Mouse (Mus musculus) neural tube, embryonic 14.5 days (tissue): ENCODE measurements around the gene Keap1. TPM values are rescaled to one million over a fixed set of nuclear protein-coding genes. Genes with fewer than 3 reads are reported as not detected.

Source experiments
- ATAC-seq: fragments of 200-750 bp; cut with Nextera tagmentation; 2 replicates; pipeline ENCODE4 v1.8.0; 2017; ENCODE audit warnings: low read depth, mild to moderate bottlenecking, moderate TSS enrichment, moderate library complexity
- H3K27ac ChIP-seq: fragments of 300-500 bp; sonication (generic); 2 replicates; pipeline ENCODE4 v1.5.1; 2014; ENCODE audit warnings: low read depth, mild to moderate bottlenecking, control low read depth, low read length, moderate library complexity, mixed read lengths
- H3K27me3 ChIP-seq: fragments of 300-500 bp; sonication (generic); 2 replicates; pipeline ENCODE4 v1.6.1; 2014; ENCODE audit warnings: low read length; ENCODE audit not compliant: control insufficient read depth, insufficient read depth
- H3K36me3 ChIP-seq: fragments of 300-500 bp; sonication (generic); 2 replicates; pipeline ENCODE4 v1.6.1; 2014; ENCODE audit warnings: low read length, mixed read lengths; ENCODE audit not compliant: control insufficient read depth, insufficient read depth
- H3K4me1 ChIP-seq: fragments of 300-500 bp; sonication (generic); 2 replicates; pipeline ENCODE4 v1.6.1; 2014; ENCODE audit warnings: low read length; ENCODE audit not compliant: control insufficient read depth, insufficient read depth
- H3K4me2 ChIP-seq: fragments of 300-500 bp; sonication (generic); 2 replicates; pipeline ENCODE4 v1.6.1; 2014; ENCODE audit warnings: mild to moderate bottlenecking, low read depth, low read length, control low read depth
- H3K4me3 ChIP-seq: fragments of 300-500 bp; sonication (generic); 2 replicates; pipeline ENCODE4 v1.5.1; 2014; ENCODE audit warnings: low read depth, low read length, control low read depth, mixed read lengths
- H3K9ac ChIP-seq: fragments of 300-500 bp; sonication (generic); replicated peaks from 2 replicates; pipeline ENCODE4 v1.6.1; 2014; ENCODE audit warnings: low read depth, mild to moderate bottlenecking, control low read depth, low read length, mixed read lengths
- H3K9me3 ChIP-seq: fragments of 300-500 bp; sonication (generic); 2 replicates; pipeline ENCODE4 v1.6.1; 2016; ENCODE audit warnings: low read length; ENCODE audit not compliant: control insufficient read depth
- WGBS: fragments of 180-500 bp; shearing (Covaris S2); extraction: QIAGEN DNeasy Blood & Tissue Kit; methylation state at CpG from one replicate; pipeline ENCODE4 v1.1.7; 2014; 5-methylcytosine and 5-hydroxymethylcytosine counted together
- polyA plus RNA-seq: library from polyadenylated mRNA; unstranded; fragments of >200 nt; fragmentation: Nextera tagmentation; extraction: Ambion mirVana; gene quantifications from 2 replicates; pipeline ENCODE4 v1.2.1, GENCODE M21; 2014

Gene Keap1
- polyA plus RNA-seq, 1 experiment from 2014 or later = 34.2 TPM

GRCm38 (mm10) chr9:21213617-21214190 is 25.5 kb downstream of the Keap1 start:
- Histone ChIP-seq H3K4me2 (no peak overlapping the region), H3K4me3 (no peak overlapping the region), H3K9me3 (no peaks in the 10 kb centered on the region), H3K4me1 (no peaks in the 10 kb centered on the region; the same call in 1 of the 2 replicates), H3K9ac (no peak overlapping the region), H3K27me3 (no peaks in the 10 kb centered on the region), H3K27ac (no peak overlapping the region), H3K36me3 (peaks cover 8% of the 10 kb centered on the region)
- 43% methylated on average over 7 of the region's 7 CpGs for WGBS
- no peak for ATAC-seq

DNA sequence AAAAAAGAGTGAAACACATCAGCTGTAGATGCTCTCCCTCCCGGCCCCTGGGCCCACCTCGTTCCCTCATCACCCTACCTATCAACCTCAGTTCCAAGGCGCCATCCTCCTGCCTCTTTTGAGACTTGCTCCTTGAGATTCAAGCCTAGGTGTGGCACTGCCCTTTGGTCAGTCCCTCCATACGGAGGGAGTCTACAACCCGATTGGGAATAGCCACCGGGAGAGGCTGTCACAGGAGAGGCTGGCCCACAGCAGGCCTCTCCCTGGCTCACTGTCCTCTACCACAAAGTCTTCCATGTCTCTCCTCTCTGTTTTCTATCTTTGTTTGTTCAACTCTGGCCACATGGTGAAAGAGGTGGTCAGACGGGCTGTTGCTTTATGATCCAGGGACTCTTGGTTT is 27.5 kb downstream of the Keap1 start:
- Histone ChIP-seq H3K27me3 (no peaks in the 10 kb centered on the region), H3K9me3 (no peaks in the 10 kb centered on the region), H3K9ac (no peak overlapping the region), H3K4me3 (no peak overlapping the region), H3K27ac (no peak overlapping the region), H3K4me1 (no peaks in the 10 kb centered on the region; the same call in 1 of the 2 replicates), H3K36me3 (peaks cover 10% of the 10 kb centered on the region), H3K4me2 (no peak overlapping the region)
- no peak for ATAC-seq
- 84% methylated on average over 7 of the region's 7 CpGs for WGBS

DNA sequence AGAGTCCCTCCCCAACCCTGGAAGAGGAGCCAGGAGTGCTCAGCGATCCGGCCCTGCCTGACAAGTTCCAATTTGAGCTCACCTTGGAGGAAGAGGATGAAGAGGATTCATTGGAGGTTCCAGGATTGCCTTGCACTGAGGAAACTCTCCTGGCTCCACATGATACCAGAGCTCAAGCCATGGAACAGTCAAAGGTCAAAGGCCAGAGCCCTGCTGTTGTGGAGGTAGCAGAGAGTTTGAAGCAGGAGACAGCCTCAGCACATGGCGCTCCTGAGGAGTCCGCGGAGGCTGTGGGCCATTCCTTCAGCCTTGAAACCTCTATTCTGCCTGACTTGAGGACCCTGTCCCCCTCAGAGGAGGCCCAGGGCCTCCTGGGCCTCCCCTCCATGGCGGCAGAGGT is 28.3 kb downstream of the Keap1 start:
- no peak for ATAC-seq
- no peak overlapping the region for H3K27ac ChIP-seq
- H3K9me3 ChIP-seq = no peaks in the 10 kb centered on the region
- no peaks in the 10 kb centered on the region for H3K27me3 ChIP-seq
- H3K4me2 ChIP-seq = no peak overlapping the region
- no peaks in the 10 kb centered on the region for H3K4me1 ChIP-seq
- no peak overlapping the region for H3K9ac ChIP-seq
- WGBS = 84% methylated on average over 6 of the region's 6 CpGs
- peaks cover 12% of the 10 kb centered on the region for H3K36me3 ChIP-seq
- no peak overlapping the region for H3K4me3 ChIP-seq

DNA sequence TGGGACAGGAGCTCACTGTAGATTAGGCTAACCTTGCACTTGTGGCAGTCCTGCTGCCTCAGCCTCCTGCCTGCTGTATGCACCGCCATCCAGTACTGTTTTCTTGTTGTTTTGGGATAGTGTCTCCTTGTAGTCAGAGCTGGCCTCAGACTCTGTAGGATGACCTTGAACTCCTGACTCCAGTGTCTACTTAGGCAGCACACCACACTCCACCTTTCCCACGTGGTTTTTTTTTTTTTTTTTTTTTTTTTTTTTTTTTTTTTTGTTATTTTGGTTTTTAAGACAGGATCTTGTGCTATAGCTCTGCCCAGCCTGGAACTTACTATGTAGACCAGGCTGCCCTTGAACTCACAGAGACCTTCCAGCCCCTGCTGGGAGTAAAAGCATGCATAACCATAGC is 30.5 kb downstream of the Keap1 start:
- no peaks in the 10 kb centered on the region for H3K9me3 ChIP-seq
- no peak overlapping the region for H3K4me2 ChIP-seq
- H3K27ac ChIP-seq = no peak overlapping the region
- no peaks in the 10 kb centered on the region for H3K4me1 ChIP-seq
- no peaks in the 10 kb centered on the region for H3K27me3 ChIP-seq
- WGBS = 70% methylated on average over 2 of the region's 2 CpGs
- ATAC-seq = no peak
- H3K36me3 ChIP-seq = peaks cover 12% of the 10 kb centered on the region
- H3K4me3 ChIP-seq = no peak overlapping the region
- H3K9ac ChIP-seq = no peak overlapping the region

DNA sequence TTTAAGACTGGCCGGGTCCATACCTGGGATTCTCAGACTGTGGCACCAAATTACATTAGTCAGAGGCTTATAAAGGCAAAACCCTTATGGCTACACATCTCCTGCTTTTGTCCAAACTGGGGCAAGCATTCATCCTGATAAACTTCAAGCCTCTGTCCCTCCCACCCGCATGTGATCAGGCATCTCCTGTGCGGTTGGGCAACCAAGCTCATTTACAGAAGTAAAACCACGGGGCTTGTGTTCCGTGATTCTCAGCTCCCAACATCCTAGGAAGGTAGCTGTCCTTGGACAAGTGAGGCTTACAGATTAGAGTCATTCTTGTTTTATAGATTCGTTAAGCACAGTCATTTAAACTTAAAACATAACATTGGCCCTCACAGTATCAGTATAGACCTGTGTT is 32.3 kb downstream of the Keap1 start:
- H3K4me3 ChIP-seq = no peak overlapping the region
- H3K4me2 ChIP-seq = no peak overlapping the region
- H3K27me3 ChIP-seq = no peaks in the 10 kb centered on the region
- peaks cover 12% of the 10 kb centered on the region for H3K36me3 ChIP-seq
- 92% methylated on average over 6 of the region's 6 CpGs for WGBS
- H3K9me3 ChIP-seq = no peaks in the 10 kb centered on the region
- no peaks in the 10 kb centered on the region for H3K4me1 ChIP-seq
- no peak overlapping the region for H3K27ac ChIP-seq
- no peak overlapping the region for H3K9ac ChIP-seq
- ATAC-seq = no peak

GRCm38 (mm10) chr9:21204528-21205272 is 34.5 kb downstream of the Keap1 start:
- no peaks in the 10 kb centered on the region for H3K27me3 ChIP-seq
- H3K4me3 ChIP-seq = peak overlapping the region; percentile 28
- H3K36me3 ChIP-seq = peaks cover 11% of the 10 kb centered on the region; the same call in 1 of the 2 replicates
- 0 out of 2 replicates have a peak overlapping the region, but pooled peaks have one; percentile 32 for H3K9ac ChIP-seq
- no peaks in the 10 kb centered on the region for H3K4me1 ChIP-seq
- H3K9me3 ChIP-seq = no peaks in the 10 kb centered on the region
- ATAC-seq = peak; percentile 80
- peak overlapping the region; percentile 34 for H3K27ac ChIP-seq
- peak overlapping the region; percentile 33; the same call in 1 of the 2 replicates for H3K4me2 ChIP-seq
- 5% methylated on average over 23 of the region's 23 CpGs for WGBS

GRCm38 (mm10) chr9:21204156-21204527 is 35.0 kb downstream of the Keap1 start:
- WGBS = 15% methylated on average over 8 of the region's 8 CpGs
- no peaks in the 10 kb centered on the region for H3K4me1 ChIP-seq
- no peak overlapping the region for H3K4me3 ChIP-seq
- no peaks in the 10 kb centered on the region for H3K9me3 ChIP-seq
- peak; percentile 26 for ATAC-seq
- H3K27me3 ChIP-seq = no peaks in the 10 kb centered on the region
- no peak overlapping the region for H3K27ac ChIP-seq
- no peak overlapping the region for H3K9ac ChIP-seq
- peaks cover 11% of the 10 kb centered on the region; the same call in 1 of the 2 replicates for H3K36me3 ChIP-seq
- H3K4me2 ChIP-seq = peak overlapping the region; percentile 33; the same call in 1 of the 2 replicates

GRCm38 (mm10) chr9:21198960-21199359 is 40.2 kb downstream of the Keap1 start:
- H3K4me3 ChIP-seq = no peak overlapping the region
- 82% methylated on average over 3 of the region's 3 CpGs for WGBS
- no peaks in the 10 kb centered on the region for H3K27me3 ChIP-seq
- H3K9ac ChIP-seq = no peak overlapping the region
- ATAC-seq = no peak
- H3K9me3 ChIP-seq = no peaks in the 10 kb centered on the region
- peaks cover 13% of the 10 kb centered on the region for H3K4me1 ChIP-seq
- no peak overlapping the region for H3K4me2 ChIP-seq
- H3K36me3 ChIP-seq = peaks cover 6% of the 10 kb centered on the region; the same call in 1 of the 2 replicates
- H3K27ac ChIP-seq = no peak overlapping the region

DNA sequence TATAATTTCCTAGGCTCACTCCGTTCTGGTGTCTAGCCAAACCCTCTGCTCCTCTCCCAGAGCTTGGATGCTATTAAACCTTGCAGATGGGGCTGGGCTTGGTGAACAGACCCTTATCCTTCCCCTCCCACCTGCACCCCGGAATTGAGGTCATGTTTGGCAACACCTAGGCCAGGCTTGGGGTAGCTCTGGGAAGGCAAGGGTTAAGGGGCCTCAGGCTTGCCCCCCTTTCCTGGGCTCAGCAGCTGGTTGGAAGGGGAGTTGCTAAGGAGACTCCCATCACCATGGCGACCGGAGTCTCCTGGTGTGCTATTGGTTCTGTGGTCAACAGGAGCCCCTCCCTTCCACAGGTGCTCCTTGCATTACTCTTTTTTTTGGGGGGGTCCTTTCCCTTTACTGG is 41.2 kb downstream of the Keap1 start:
- Histone ChIP-seq H3K36me3 (peaks cover 6% of the 10 kb centered on the region; the same call in 1 of the 2 replicates), H3K4me3 (peak overlapping the region; percentile 51), H3K27ac (no peak overlapping the region), H3K27me3 (no peaks in the 10 kb centered on the region), H3K9ac (peak overlapping the region; percentile 59), H3K4me1 (peaks cover 13% of the 10 kb centered on the region), H3K9me3 (no peaks in the 10 kb centered on the region), H3K4me2 (peak overlapping the region; percentile 81)
- peak; percentile 89 for ATAC-seq
- WGBS = 9% methylated on average over 4 of the region's 4 CpGs
